Comparison of ENCODE assay signal across 8 mouse cellular contexts in genomic region chr6:71438070-71438469, GRCm38 (mm10). TPM values are rescaled to one million over a fixed set of nuclear protein-coding genes. Genes with fewer than 3 reads are reported as not detected.
DNase-seq lines count a peak whose midpoint lies in the region; ATAC-seq and TF ChIP-seq lines count a peak whose summit lies in the region.

No protein-coding gene starts in this region.

- peaks cover 51% of the 10 kb centered on the region for H3K4me1 ChIP-seq in heart, embryonic 13.5 days
- no peaks in the 10 kb centered on the region; a peak in 1 of 4 replicates for H3K4me1 ChIP-seq in ES-E14 (ENCODE audit: control insufficient read depth in 2 of 2, insufficient read depth in 2 of 2, low read length in 2 of 2, poor library complexity in 1 of 2)

- H3K4me3 ChIP-seq in heart, embryonic 13.5 days, result peak overlapping the region; percentile 87
- H3K4me3 ChIP-seq in ES-E14 (ENCODE audit: insufficient read depth in 1 of 2, low read depth in 1 of 2, low read length in 2 of 2, poor library complexity in 1 of 2, severe bottlenecking in 1 of 2) (no peak overlapping the region), macrophage (ENCODE audit: inconsistent target) (no peak overlapping the region)

- peak overlapping the region; percentile 75 for H3K4me2 ChIP-seq in heart, embryonic 13.5 days

- WGBS in heart, embryonic 13.5 days, result 86% methylated on average over 1 of the region's 1 CpGs
- WGBS in macrophage (ENCODE audit: missing documents), result 64% methylated on average over 1 of the region's 1 CpGs

- no peaks in the 10 kb centered on the region for H3K36me3 ChIP-seq in heart, embryonic 13.5 days
- H3K36me3 ChIP-seq in ES-E14 (ENCODE audit: control insufficient read depth, insufficient read depth, low read length, poor library complexity, severe bottlenecking) (no peaks in the 10 kb centered on the region), macrophage (ENCODE audit: inconsistent target) (no peaks in the 10 kb centered on the region)

- peak overlapping the region; percentile 28; the same call in 1 of the 2 replicates for H3K9ac ChIP-seq in heart, embryonic 13.5 days
- H3K9ac ChIP-seq in ES-E14 (ENCODE audit: insufficient read depth, low read depth, low read length, poor library complexity, severe bottlenecking), result no peak overlapping the region

- DNase-seq in heart, postnatal 4 days, result no peak
- no peak for DNase-seq in ES-E14 (ENCODE audit: low read depth, low spot score)
- no peak for DNase-seq in urinary bladder, adult 2 months (ENCODE audit: low spot score)
- DNase-seq in kidney, adult 18-20 months, result no peak
- no peak for DNase-seq in cerebellum, postnatal 14 days

- H3K27me3 ChIP-seq in heart, embryonic 13.5 days (replicated peaks), result no peaks in the 10 kb centered on the region

- H3K79me2 ChIP-seq in macrophage (ENCODE audit: inconsistent target), result peaks cover 66% of the 10 kb centered on the region

- in situ Hi-C loops in ES-E14 (cut with MboI; ENCODE audit: low sequenced_read_pairs in 2 of 2, unreplicated experiment in 2 of 2), result no loop called here

- no peak for ATAC-seq in heart, embryonic 13.5 days (ENCODE audit: extremely low read depth, insufficient number of reproducible peaks, low FRiP score, low TSS enrichment)
- peak; percentile 16; the same call in 1 of the 2 replicates for ATAC-seq in granulocyte monocyte progenitor cell, adult 5-6 weeks (replicated peaks; ENCODE audit: poor library complexity, severe bottlenecking)

- no peaks in the 10 kb centered on the region for H3K9me3 ChIP-seq in heart, embryonic 13.5 days
- H3K9me3 ChIP-seq in ES-E14 (ENCODE audit: control insufficient read depth, insufficient read depth, low read depth, low read length), result no peaks in the 10 kb centered on the region

- H3K27ac ChIP-seq in heart, embryonic 13.5 days (replicated peaks), result no peak overlapping the region
- H3K27ac ChIP-seq in ES-E14 (ENCODE audit: insufficient read depth, low read depth, low read length, poor library complexity, severe bottlenecking), result no peak overlapping the region
- peak overlapping the region; percentile 25; the same call in 1 of the 2 replicates for H3K27ac ChIP-seq in macrophage

TF ChIP-seq in ES-E14, 5 proteins besides CTCF, POLR2A, EP300 and RAD21:
- no peak for TF ChIP-seq CHD2 (IDR thresholded peaks at IDR 0.05; ENCODE audit: low read depth, low read length)
- TF ChIP-seq HCFC1 (IDR thresholded peaks at IDR 0.05; ENCODE audit: borderline replicate concordance, insufficient read depth, low read length), result no peak
- 0 out of 2 replicates have a peak, but pooled peaks have one; percentile 10 for TF ChIP-seq MAFK (IDR thresholded peaks at IDR 0.05; ENCODE audit: insufficient read depth, low read depth, low read length)
- TF ChIP-seq ZNF384 (IDR thresholded peaks at IDR 0.05; ENCODE audit: low read depth, low read length), result no peak
- no peak for TF ChIP-seq ZC3H11A (IDR thresholded peaks at IDR 0.05; ENCODE audit: borderline replicate concordance, low read depth, low read length)
TF ChIP-seq in ES-E14: peak in this region for 1.

RNA-seq across cellular contexts. Expression of gene Rmnd5a, which starts 2.4 kb away (rescaled TPM):
- 6.4 and 7.5 TPM in 2 replicates for polyA plus RNA-seq in heart, embryonic 13.5 days (2015; fragmentation: Nextera tagmentation; extraction: Ambion mirVana)
- total RNA-seq in heart, postnatal 4 days (2021), result 10 to 100 TPM; 42.1 to 43.9 TPM
- total RNA-seq in ES-E14 (2012; rRNA removed), result 44.6 and 52.3 TPM in 2 replicates
- total RNA-seq in granulocyte monocyte progenitor cell, adult 5-6 weeks (2014; fragmentation: Nextera tagmentation), result 29.0 and 39.8 TPM in 2 replicates
- total RNA-seq in granulocyte monocyte progenitor cell, adult 5-6 weeks (2017), result 54.4 TPM in 2 replicates
- 10 to 100 TPM; 11.0 to 46.7 (median 34.3) TPM for total RNA-seq in macrophage (2018; cell fraction: chromatin; rRNA removed)
- 10 to 100 TPM; 26.0 to 66.8 (median 38.5) TPM for total RNA-seq in macrophage (2018; cell fraction: cytosol; rRNA removed)
- total RNA-seq in macrophage (2018; cell fraction: nucleus; rRNA removed), result 10 to 100 TPM; 17.2 to 80.8 (median 38.7) TPM
- polyA plus RNA-seq in macrophage (2018), result 23.9 to 46.7 TPM (median 39.1 TPM) in 3 replicates
- polyA plus RNA-seq in urinary bladder, adult 2 months (2012; rRNA removed), result 47.4 and 54.8 TPM in 2 replicates

RNA-seq across cellular contexts. Expression of gene Rnf103, which starts 55.6 kb away (rescaled TPM):
- polyA plus RNA-seq in heart, embryonic 13.5 days (2015; fragmentation: Nextera tagmentation; extraction: Ambion mirVana), result 10.8 and 13.4 TPM in 2 replicates
- total RNA-seq in heart, postnatal 4 days (2021), result 10 to 100 TPM; 32.1 to 33.5 TPM
- 4.7 and 7.3 TPM in 2 replicates for total RNA-seq in ES-E14 (2012; rRNA removed)
- total RNA-seq in granulocyte monocyte progenitor cell, adult 5-6 weeks (2014; fragmentation: Nextera tagmentation), result 7.1 and 8.6 TPM in 2 replicates
- 7.3 and 10.6 TPM in 2 replicates for total RNA-seq in granulocyte monocyte progenitor cell, adult 5-6 weeks (2017)
- total RNA-seq in macrophage (2018; cell fraction: chromatin; rRNA removed), result 100 to 1,000 TPM in 1 of 26 experiments, 10 to 100 TPM in 25; 18.2 to 104 (median 40.7) TPM
- 10 to 100 TPM; 27.0 to 53.5 (median 36.1) TPM for total RNA-seq in macrophage (2018; cell fraction: cytosol; rRNA removed)
- 10 to 100 TPM; 28.0 to 81.1 (median 50.3) TPM for total RNA-seq in macrophage (2018; cell fraction: nucleus; rRNA removed)
- polyA plus RNA-seq in macrophage (2018), result 26.5 to 29.9 TPM (median 26.5 TPM) in 3 replicates
- 27.9 and 29.4 TPM in 2 replicates for polyA plus RNA-seq in urinary bladder, adult 2 months (2012; rRNA removed)
